Mouse (Mus musculus) heart, embryonic 11.5 days (tissue): ENCODE measurements around the gene Fam50b. TPM values are rescaled to one million over a fixed set of nuclear protein-coding genes. Genes with fewer than 3 reads are reported as not detected.

ENCODE experiments used
- ATAC-seq: fragments of 200-750 bp; cut with Nextera tagmentation; replicated peaks from 2 replicates; pipeline ENCODE4 v1.8.0; 2017; ENCODE audit warnings: moderate library complexity; ENCODE audit not compliant: insufficient number of reproducible peaks, low FRiP score, low TSS enrichment
- H3K27ac ChIP-seq: fragments of 300-500 bp; sonication (generic); 2 replicates; pipeline ENCODE4 v1.5.1; 2014; ENCODE audit warnings: mild to moderate bottlenecking, low read depth, low read length
- H3K27me3 ChIP-seq: fragments of 300-500 bp; sonication (generic); 2 replicates; pipeline ENCODE4 v1.6.1; 2014; ENCODE audit warnings: mild to moderate bottlenecking, low read length, mixed read lengths; ENCODE audit not compliant: control insufficient read depth, insufficient read depth
- H3K36me3 ChIP-seq: fragments of 300-500 bp; sonication (generic); 2 replicates; pipeline ENCODE4 v1.6.1; 2014; ENCODE audit warnings: mild to moderate bottlenecking, low read length, moderate library complexity, mixed read lengths; ENCODE audit not compliant: control insufficient read depth, insufficient read depth
- H3K4me1 ChIP-seq: fragments of 300-500 bp; sonication (generic); 2 replicates; pipeline ENCODE4 v1.6.1; 2014; ENCODE audit warnings: low read length; ENCODE audit not compliant: control insufficient read depth, insufficient read depth
- H3K4me2 ChIP-seq: fragments of 300-500 bp; sonication (generic); 2 replicates; pipeline ENCODE4 v1.6.1; 2014; ENCODE audit warnings: mild to moderate bottlenecking, moderate library complexity
- H3K4me3 ChIP-seq: fragments of 300-500 bp; sonication (generic); 2 replicates; pipeline ENCODE4 v1.5.1; 2014; ENCODE audit warnings: low read depth, low read length
- H3K9ac ChIP-seq: fragments of 300-500 bp; sonication (generic); 2 replicates; pipeline ENCODE4 v1.6.1; 2014; ENCODE audit warnings: mild to moderate bottlenecking, low read depth, low read length, moderate library complexity
- H3K9me3 ChIP-seq: fragments of 300-500 bp; sonication (generic); replicated peaks from 2 replicates; pipeline ENCODE4 v1.6.1; 2016; ENCODE audit warnings: low read length; ENCODE audit not compliant: control insufficient read depth
- WGBS: fragments of 180-500 bp; shearing (Covaris S2); extraction: QIAGEN DNeasy Blood & Tissue Kit; methylation state at CpG from one replicate; pipeline ENCODE4 v1.1.7; 2014; ENCODE audit not compliant: insufficient replicate concordance; 5-methylcytosine and 5-hydroxymethylcytosine counted together
- polyA plus RNA-seq: library from polyadenylated mRNA; unstranded; fragments of >200 nt; fragmentation: Nextera tagmentation; extraction: Ambion mirVana; gene quantifications from 2 replicates; pipeline ENCODE4 v1.2.1, GENCODE M21; 2014

Fam50b gene
- polyA plus RNA-seq, 1 experiment from 2014 or later = not detected

- H3K4me1 ChIP-seq = no peaks in the 10 kb centered on the region
- no peak overlapping the region for H3K4me3 ChIP-seq
- H3K9me3 ChIP-seq = no peaks in the 10 kb centered on the region
- no peaks in the 10 kb centered on the region for H3K36me3 ChIP-seq
- no peak overlapping the region for H3K9ac ChIP-seq
- no peak overlapping the region for H3K27ac ChIP-seq
- WGBS = 65% methylated on average over 5 of the region's 5 CpGs
- no peak overlapping the region for H3K4me2 ChIP-seq
- ATAC-seq = no peak
- H3K27me3 ChIP-seq = no peaks in the 10 kb centered on the region
Measured at GRCm38 (mm10) chr13:34787546-34787945, 52.9 kb downstream of the Fam50b start.

- Histone ChIP-seq H3K9me3 (no peaks in the 10 kb centered on the region), H3K4me1 (peaks cover 3% of the 10 kb centered on the region), H3K9ac (no peak overlapping the region), H3K36me3 (no peaks in the 10 kb centered on the region), H3K27me3 (no peaks in the 10 kb centered on the region), H3K4me2 (no peak overlapping the region), H3K4me3 (no peak overlapping the region), H3K27ac (no peak overlapping the region)
- WGBS = 73% methylated on average over 3 of the region's 3 CpGs
- ATAC-seq = no peak
Measured at GRCm38 (mm10) chr13:34789176-34789818, 54.6 kb downstream of the Fam50b start.

- 56% methylated on average over 7 of the region's 7 CpGs for WGBS
Measured at GRCm38 (mm10) chr13:34793066-34793465, 58.4 kb downstream of the Fam50b start.

GRCm38 (mm10) chr13:34793816-34794215, 59.2 kb downstream of the Fam50b start:
- ATAC-seq = no peak
- WGBS = 35% methylated on average over 2 of the region's 2 CpGs

More at GRCm38 (mm10) chr13:34793066-34793465, 58.4 kb downstream of the Fam50b start:
- no peaks in the 10 kb centered on the region for H3K9me3 ChIP-seq
- no peaks in the 10 kb centered on the region for H3K36me3 ChIP-seq
- H3K4me1 ChIP-seq = peaks cover 3% of the 10 kb centered on the region
- H3K27me3 ChIP-seq = no peaks in the 10 kb centered on the region
- no peak overlapping the region for H3K27ac ChIP-seq
- H3K4me2 ChIP-seq = no peak overlapping the region
- no peak overlapping the region for H3K9ac ChIP-seq
- ATAC-seq = no peak
- H3K4me3 ChIP-seq = no peak overlapping the region

DNA sequence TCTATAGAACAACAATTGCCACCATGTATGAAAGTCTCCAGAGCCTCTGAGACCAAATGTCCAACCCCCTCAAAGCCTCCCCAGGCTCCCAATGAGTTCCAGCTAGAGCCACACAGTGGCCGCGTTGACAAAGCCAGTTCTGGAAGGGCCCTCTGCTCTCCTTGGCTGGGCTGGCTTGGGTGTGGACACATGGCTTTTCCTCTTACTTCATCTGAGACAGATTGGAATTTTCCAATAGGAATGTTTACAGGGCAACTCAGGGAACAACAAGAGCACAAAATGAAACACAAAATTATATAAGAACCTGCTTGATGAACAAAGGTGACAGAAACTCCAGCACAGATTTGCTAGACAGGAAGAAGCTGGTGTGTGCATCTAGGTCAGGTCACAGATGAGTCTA, 59.8 kb downstream of the Fam50b start:
- Histone ChIP-seq H3K4me3 (no peak overlapping the region), H3K36me3 (no peaks in the 10 kb centered on the region), H3K4me1 (peaks cover 3% of the 10 kb centered on the region), H3K9ac (no peak overlapping the region), H3K4me2 (no peak overlapping the region), H3K27me3 (no peaks in the 10 kb centered on the region), H3K9me3 (no peaks in the 10 kb centered on the region), H3K27ac (no peak overlapping the region)
- WGBS = 66% methylated on average over 2 of the region's 2 CpGs
- ATAC-seq = no peak

More at GRCm38 (mm10) chr13:34793816-34794215, 59.2 kb downstream of the Fam50b start:
- Histone ChIP-seq H3K9me3 (no peaks in the 10 kb centered on the region), H3K4me3 (no peak overlapping the region), H3K36me3 (no peaks in the 10 kb centered on the region), H3K4me1 (peaks cover 3% of the 10 kb centered on the region), H3K27me3 (no peaks in the 10 kb centered on the region), H3K27ac (no peak overlapping the region), H3K4me2 (no peak overlapping the region), H3K9ac (no peak overlapping the region)

Other genes starting within 250 kb of the Fam50b start
- 14.4 and 16.6 TPM in 2 replicates for gene Pxdc1, start 81.4 kb upstream of the Fam50b start, polyA plus RNA-seq
- 79.8 and 80.5 TPM in 2 replicates for gene Prpf4b, start 140.5 kb downstream of the Fam50b start, polyA plus RNA-seq
- 2.4 and 2.7 TPM in 2 replicates for gene Fam217a, start 189.5 kb downstream of the Fam50b start, polyA plus RNA-seq
- gene 4933417A18Rik, start 189.6 kb downstream of the Fam50b start, polyA plus RNA-seq = not detected in 2 replicates
- gene Eci3, start 229.0 kb downstream of the Fam50b start, polyA plus RNA-seq = 0.39 and 0.51 TPM in 2 replicates